Mouse (Mus musculus) neural tube, postnatal 0 days (tissue): Measurements from ENCODE around the gene Calm1. TPM values are rescaled to one million over a fixed set of nuclear protein-coding genes. Genes with fewer than 3 reads are reported as not detected.

Experiments used
- polyA plus RNA-seq: library from polyadenylated mRNA; unstranded; fragments of >200 nt; fragmentation: Nextera tagmentation; extraction: Ambion mirVana; gene quantifications from 2 replicates; pipeline ENCODE4 v1.2.1, GENCODE M21; 2015

Gene Calm1
- 4,093 and 4,719 TPM in 2 replicates for polyA plus RNA-seq

GRCm38 (mm10) chr12:100198967-100199660 is at the start of gene Calm1:
Calm1 (plus strand) TSS chr12:100199435.

GRCm38 (mm10) chr12:100159261-100159975 is 39.8 kb upstream of the Calm1 start, which contains the start of gene Nrde2:
Nrde2 (minus strand) TSS chr12:100159653.

Other genes starting within 250 kb of the Calm1 start
- gene Kcnk13, start 234.9 kb upstream of the Calm1 start, polyA plus RNA-seq, result 2.3 and 2.4 TPM in 2 replicates
- 252 and 261 TPM in 2 replicates for gene Psmc1, start 89.3 kb upstream of the Calm1 start, polyA plus RNA-seq
- gene Nrde2, start 39.8 kb upstream of the Calm1 start, polyA plus RNA-seq, result 7.0 and 7.9 TPM in 2 replicates